Mouse (Mus musculus) right cerebral cortex, postnatal 10 days (tissue): ENCODE measurements around the gene Pcsk2.

Source experiments
- DNase-seq, 2 experiments: peaks; one replicate each; pipeline ENCODE4 v3.0.0; 2021; ENCODE audit warnings: low spot score in 2 of 2

The Pcsk2 gene

GRCm38 (mm10) chr2:143644374-143644773 is 98.4 kb downstream of the Pcsk2 start:
- DNase-seq: no peak

DNA sequence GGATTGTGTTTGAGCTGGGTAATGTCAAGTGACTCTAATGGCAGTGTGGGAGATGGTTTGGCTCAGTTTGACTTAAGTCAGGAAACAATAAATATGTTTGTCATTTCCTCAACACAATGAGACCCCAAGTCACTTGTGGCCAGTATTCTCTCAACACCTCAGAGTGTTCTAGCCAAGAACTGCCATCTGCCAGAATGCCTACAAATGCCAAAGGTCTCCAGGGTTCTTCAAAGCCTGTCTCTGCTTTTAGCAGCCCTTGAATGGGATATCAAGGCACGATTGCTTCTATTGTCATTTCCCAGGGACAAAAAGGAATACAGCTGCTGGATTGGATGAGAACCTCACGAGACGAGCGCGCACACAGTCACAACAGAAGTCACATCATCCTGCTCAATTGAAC is 100.0 kb downstream of the Pcsk2 start:
- DNase-seq: no peak

DNA sequence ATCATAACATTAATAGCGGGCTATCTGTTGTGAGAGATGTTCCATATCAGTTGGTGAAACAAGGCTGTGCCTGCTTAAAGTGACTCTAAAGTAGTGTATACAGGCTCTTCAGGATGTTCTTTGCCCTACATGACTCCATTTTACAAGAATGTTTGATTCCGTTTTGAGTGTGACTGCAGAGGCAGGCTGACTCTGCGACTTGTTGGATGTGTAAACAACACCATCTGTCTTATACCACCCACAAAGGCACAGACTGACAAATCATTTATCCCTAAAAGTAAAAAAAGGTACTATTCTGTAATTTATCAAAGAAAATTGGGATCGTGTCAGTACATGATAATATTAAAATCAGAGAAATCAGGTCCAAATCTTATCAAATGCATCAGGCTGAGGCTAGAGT is 108.7 kb downstream of the Pcsk2 start:
- no peak for DNase-seq

DNA sequence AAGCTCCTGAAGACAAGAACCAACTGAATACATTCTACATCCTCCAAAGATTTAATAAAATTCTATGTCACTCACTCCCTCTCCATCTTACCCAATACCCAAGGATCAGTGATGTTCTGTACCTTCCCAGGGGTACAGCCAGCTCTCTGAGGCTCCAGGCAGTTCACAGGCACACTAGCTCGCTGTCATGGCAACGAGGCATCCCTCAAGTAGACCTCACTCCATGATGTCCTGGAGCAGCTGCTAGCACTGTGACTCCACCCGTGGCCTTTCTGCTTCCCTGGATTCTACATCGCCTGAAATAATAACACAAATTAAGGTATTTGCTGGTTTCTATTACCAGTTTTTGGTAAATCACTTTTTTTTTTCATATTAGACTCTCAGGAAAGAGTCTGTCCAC is 111.0 kb downstream of the Pcsk2 start:
- DNase-seq: no peak

GRCm38 (mm10) chr2:143666785-143667184 is 120.8 kb downstream of the Pcsk2 start:
- DNase-seq: no peak

DNA sequence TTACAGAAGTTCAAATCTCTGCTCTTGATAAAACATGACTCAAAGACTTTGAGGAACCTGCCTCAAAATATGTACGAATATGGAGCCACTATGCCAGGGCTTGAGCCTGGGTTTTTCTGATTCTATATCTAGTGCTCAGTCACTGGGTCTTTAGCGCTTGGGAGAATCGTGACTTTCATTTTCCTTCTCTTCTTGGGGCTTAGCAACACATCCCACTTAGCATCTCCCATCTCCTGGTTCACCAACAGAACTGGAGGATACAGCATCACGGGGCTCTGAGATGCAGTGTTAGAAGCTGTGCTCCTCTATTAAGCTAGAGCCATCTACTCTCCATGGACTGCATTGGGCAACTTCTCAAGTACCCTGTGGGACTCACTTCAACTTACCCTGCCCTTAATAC is 131.9 kb downstream of the Pcsk2 start:
- no peak for DNase-seq

- DNase-seq: no peak
Observed at GRCm38 (mm10) chr2:143679513-143679912, 133.6 kb downstream of the Pcsk2 start.

- no peak for DNase-seq
Observed at GRCm38 (mm10) chr2:143681873-143682555, 136.1 kb downstream of the Pcsk2 start.

- no peak for DNase-seq
Observed at GRCm38 (mm10) chr2:143683513-143683912, 137.6 kb downstream of the Pcsk2 start.

DNA sequence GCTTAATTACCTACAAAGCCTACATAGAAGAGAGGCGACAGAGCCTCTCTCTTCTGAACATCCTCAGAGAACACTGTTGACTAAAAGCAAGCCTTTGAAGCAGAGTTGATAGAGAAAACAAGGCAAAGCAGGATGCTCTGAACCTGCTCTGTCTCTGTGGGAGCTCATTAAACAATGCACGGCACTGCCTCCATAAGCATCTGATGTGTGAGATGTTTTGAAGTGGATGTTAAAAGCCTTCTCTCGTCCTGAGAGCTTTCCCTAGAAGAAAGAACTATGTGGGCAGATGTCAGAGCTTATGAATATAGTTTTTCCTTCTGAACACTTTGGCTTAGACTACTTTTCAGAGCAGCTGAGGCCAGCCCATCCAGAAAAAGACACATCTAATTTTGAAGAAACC is 145.3 kb downstream of the Pcsk2 start:
- DNase-seq: no peak

DNA sequence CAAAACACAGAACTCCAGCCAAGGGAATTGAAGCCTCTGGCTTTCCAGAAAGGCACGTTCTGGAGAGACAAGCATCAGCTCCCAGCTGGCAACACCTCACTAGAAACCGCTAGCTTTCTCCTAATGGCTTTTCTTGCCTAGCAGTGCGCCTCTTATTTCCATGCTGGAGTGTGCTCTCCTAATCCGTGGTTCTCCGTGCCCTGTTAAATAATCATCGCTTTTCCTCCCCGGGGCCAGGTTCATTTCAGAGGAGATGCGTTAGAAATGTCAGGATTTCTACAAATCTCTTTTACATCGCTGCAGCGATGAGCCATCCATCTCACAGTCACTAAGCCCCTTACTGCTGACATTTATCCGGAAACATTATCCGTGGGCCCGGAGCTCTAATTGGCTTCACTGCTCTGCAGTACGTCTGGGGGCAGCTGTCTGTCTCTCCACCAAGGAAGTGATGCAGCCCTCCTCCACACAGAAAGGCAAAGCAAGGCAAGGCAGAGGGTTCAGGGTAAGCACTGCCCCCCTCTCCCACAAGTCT is 150.1 kb downstream of the Pcsk2 start:
- peak in 1 of 2 experiments; percentile 28 for DNase-seq

- peak; percentile 39 to 46 for DNase-seq
Observed at GRCm38 (mm10) chr2:143696704-143697103, 150.7 kb downstream of the Pcsk2 start.

- DNase-seq: peak; percentile 33 to 47
Observed at GRCm38 (mm10) chr2:143701141-143701540, 155.2 kb downstream of the Pcsk2 start.

DNA sequence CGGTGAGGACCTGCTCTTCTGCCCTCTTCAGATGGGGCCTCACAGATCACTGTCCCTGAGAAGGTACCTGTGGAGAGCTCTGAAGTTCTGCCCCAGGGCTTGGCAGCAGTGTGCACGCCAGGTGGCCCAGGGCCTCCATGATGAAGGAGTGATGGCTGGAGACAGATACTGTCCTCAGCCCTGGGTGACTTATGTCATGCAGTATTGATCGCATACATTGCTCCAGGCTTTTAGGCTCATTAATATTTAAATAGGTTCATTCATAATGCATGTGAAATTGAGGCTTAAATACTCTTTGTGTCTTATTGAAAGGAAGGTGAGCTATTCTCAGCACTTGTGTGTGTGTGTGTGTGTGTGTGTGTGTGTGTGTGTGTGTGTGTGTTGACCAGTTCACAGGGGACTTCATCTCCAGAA is 157.0 kb downstream of the Pcsk2 start:
- no peak for DNase-seq

GRCm38 (mm10) chr2:143708205-143708604 is 162.2 kb downstream of the Pcsk2 start:
- DNase-seq: no peak

DNA sequence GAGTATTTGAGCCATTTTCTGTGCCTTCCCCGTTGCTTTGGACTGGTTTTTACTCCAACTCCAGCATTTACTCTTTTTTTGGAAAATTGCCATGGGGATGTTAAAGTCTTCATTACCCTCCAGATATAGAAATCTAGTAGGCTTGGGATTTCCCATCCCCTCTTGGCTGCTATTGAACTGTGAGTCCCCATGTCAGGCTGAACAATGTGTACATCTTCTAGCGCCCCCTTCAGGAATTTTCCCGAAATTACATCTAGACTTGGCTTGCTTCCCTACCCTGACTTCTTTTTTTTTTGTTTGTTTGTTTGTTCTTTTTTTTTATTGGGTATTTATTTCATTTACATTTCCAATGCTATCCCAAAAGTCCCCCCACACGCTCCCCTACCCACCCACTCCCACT is 163.3 kb downstream of the Pcsk2 start:
- DNase-seq: no peak

- DNase-seq: no peak
Observed at GRCm38 (mm10) chr2:143709979-143710378, 164.0 kb downstream of the Pcsk2 start.

DNA sequence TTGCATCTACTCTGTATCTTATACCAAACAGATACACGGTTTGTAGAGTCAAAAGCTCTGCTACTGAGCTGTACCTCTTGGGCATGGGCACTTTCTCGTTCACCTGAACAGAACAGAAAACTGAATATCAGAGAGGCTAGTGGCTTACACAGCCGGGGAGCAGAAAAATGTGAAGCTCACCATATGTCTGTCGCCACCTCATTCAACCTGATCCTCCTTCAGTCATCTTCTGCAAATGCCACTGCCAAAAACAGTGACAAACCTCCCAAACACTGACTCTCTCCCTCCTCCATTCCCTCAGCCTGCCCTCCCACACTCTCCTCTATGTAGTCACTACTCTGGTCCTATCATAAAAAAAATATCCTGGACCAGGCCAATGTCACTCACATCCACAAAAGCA is 165.9 kb downstream of the Pcsk2 start:
- DNase-seq: no peak

DNA sequence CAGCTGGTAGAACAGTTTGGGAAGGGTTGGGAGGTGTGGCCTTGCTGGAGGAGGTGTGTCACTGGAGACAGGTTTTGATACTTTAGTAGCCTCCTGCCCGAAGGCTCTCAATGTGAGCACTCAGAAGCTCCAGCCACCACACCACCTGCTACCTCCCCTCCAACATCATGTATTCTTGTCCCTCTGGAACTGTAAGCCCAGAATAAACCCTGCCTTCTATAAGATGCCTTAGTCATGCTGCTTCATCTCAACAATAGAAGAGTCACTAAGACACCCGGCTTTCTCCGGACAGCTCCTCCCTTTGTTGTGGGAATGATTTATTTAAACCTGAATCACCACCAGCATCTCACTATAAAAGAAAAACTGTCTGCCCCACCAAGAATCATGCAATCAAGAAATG is 166.9 kb downstream of the Pcsk2 start:
- no peak for DNase-seq

- DNase-seq: no peak
Observed at GRCm38 (mm10) chr2:143713902-143714301, 167.9 kb downstream of the Pcsk2 start.

DNA sequence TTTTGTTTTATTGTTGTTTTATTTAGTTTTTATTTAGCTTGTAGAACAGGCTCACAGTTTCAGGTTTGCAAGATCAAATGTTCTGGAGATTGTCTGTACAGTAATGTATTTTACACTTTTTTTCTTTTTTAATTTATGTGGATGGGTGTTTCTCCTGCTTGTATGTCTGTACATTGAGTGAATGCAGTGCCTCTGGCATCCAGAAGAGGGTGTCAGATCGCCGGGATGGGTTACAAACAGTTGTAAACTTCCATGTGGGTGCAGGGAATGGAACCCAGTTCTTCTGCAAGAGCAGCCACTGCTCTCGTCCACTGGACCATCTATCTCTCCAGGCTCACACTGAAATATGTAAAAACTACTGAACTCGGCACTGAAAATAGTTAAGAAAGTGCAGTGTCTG is 169.2 kb downstream of the Pcsk2 start:
- DNase-seq: no peak

DNA sequence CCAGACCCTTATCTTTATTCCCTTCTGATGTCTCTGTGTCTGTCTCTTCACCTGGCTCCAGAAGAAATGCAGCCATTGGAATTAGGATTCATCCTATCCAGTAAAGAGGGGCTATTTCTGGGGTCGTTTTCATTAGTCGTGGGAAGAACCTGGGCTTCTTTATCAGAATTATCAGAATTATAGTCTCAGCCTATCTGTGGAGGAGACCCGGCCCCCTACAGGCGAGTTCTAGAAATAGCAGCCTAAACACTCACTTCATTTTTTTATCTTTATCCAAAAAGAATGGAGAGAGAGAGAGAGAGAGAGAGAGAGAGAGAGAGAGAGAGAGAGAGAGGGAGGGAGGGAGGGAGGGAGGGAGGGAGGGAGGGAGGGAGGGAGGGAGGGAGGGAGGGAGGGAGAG is 177.3 kb downstream of the Pcsk2 start:
- peak in 1 of 2 experiments; percentile 25 for DNase-seq

- peak in 1 of 2 experiments; percentile 12 for DNase-seq
Observed at GRCm38 (mm10) chr2:143724101-143724500, 178.1 kb downstream of the Pcsk2 start.

GRCm38 (mm10) chr2:143724720-143725119 is 178.8 kb downstream of the Pcsk2 start:
- peak in 1 of 2 experiments; percentile 10 for DNase-seq
